Mouse (Mus musculus) adrenal gland, postnatal 25 days (tissue): ENCODE results near the gene Thap8. TPM values are rescaled to one million over a fixed set of nuclear protein-coding genes. Genes with fewer than 3 reads are reported as not detected.

ENCODE experiments used
- DNase-seq: peaks from one replicate; pipeline ENCODE4 v3.0.0; 2021; ENCODE audit warnings: mixed read lengths
- total RNA-seq: library from RNA; stranded (reverse); gene quantifications from 2 replicates; pipeline ENCODE4 v1.2.3, GENCODE M21; 2021

The Thap8 gene
- total RNA-seq, 1 experiment from 2014 or later: 1.2 TPM

- no peak for DNase-seq
Measured at GRCm38 (mm10) chr7:30318142-30318541, 38.2 kb downstream of the Thap8 start.

- no peak for DNase-seq
Measured at GRCm38 (mm10) chr7:30320946-30321345, 41.1 kb downstream of the Thap8 start.

GRCm38 (mm10) chr7:30321539-30322284, 41.8 kb downstream of the Thap8 start, which contains the start of gene E130208F15Rik:
E130208F15Rik (plus strand) TSS chr7:30321740.
- DNase-seq: peak; percentile 71

GRCm38 (mm10) chr7:30322285-30322667, 42.4 kb downstream of the Thap8 start:
- DNase-seq: peak; percentile 96

GRCm38 (mm10) chr7:30322865-30323264, 43.0 kb downstream of the Thap8 start:
- no peak for DNase-seq

GRCm38 (mm10) chr7:30323795-30324194, 43.9 kb downstream of the Thap8 start, which contains the start of gene Sdhaf1:
Sdhaf1 (minus strand) TSS chr7:30323895.
- no peak for DNase-seq

- DNase-seq: no peak
Measured at GRCm38 (mm10) chr7:30324300-30324944, 44.5 kb downstream of the Thap8 start.

GRCm38 (mm10) chr7:30325364-30325763, 45.5 kb downstream of the Thap8 start:
- DNase-seq: no peak

- DNase-seq: no peak
Measured at GRCm38 (mm10) chr7:30326427-30326826, 46.5 kb downstream of the Thap8 start.

GRCm38 (mm10) chr7:30327140-30327539, 47.2 kb downstream of the Thap8 start:
- DNase-seq: peak; percentile 29

GRCm38 (mm10) chr7:30328379-30328778, 48.5 kb downstream of the Thap8 start:
- no peak for DNase-seq

GRCm38 (mm10) chr7:30331887-30332286, 52.0 kb downstream of the Thap8 start:
- peak; percentile 62 for DNase-seq

- DNase-seq: no peak
Measured at GRCm38 (mm10) chr7:30332622-30333259, 52.8 kb downstream of the Thap8 start.

- DNase-seq: peak; percentile 88
Measured at GRCm38 (mm10) chr7:30333436-30333835, 53.5 kb downstream of the Thap8 start.

GRCm38 (mm10) chr7:30334563-30334962, 54.7 kb downstream of the Thap8 start:
- DNase-seq: no peak

GRCm38 (mm10) chr7:30335688-30336087, 55.8 kb downstream of the Thap8 start:
- DNase-seq: no peak

GRCm38 (mm10) chr7:30336384-30336783, 56.5 kb downstream of the Thap8 start:
- DNase-seq: peak; percentile 83

- DNase-seq: no peak
Measured at GRCm38 (mm10) chr7:30339432-30340109, 59.7 kb downstream of the Thap8 start.
